Mouse (Mus musculus): ENCODE results near the gene Crtc2.

- no peak for TF ChIP-seq CTCF (IDR thresholded peaks at IDR 0.05; ENCODE audit: insufficient read depth, low read length)
- no peak for TF ChIP-seq POLR2A (IDR thresholded peaks at IDR 0.05; ENCODE audit: borderline replicate concordance, extremely low read depth, low read depth, low read length)
Observed at GRCm38 (mm10) chr3:90245406-90245805, 8.6 kb upstream of the Crtc2 start.
